Mouse (Mus musculus): ENCODE results near the gene Gm2244. TPM values are rescaled to one million over a fixed set of nuclear protein-coding genes. Genes with fewer than 3 reads are reported as not detected.

The Gm2244 gene
- 0.20 TPM for polyA plus RNA-seq (2017; shearing (Covaris generic))

GRCm38 (mm10) chr14:19549863-19550262 lies at the start of gene Gm2244:
Gene Gm2244 (minus strand): TSS chr14:19549963.

DNA sequence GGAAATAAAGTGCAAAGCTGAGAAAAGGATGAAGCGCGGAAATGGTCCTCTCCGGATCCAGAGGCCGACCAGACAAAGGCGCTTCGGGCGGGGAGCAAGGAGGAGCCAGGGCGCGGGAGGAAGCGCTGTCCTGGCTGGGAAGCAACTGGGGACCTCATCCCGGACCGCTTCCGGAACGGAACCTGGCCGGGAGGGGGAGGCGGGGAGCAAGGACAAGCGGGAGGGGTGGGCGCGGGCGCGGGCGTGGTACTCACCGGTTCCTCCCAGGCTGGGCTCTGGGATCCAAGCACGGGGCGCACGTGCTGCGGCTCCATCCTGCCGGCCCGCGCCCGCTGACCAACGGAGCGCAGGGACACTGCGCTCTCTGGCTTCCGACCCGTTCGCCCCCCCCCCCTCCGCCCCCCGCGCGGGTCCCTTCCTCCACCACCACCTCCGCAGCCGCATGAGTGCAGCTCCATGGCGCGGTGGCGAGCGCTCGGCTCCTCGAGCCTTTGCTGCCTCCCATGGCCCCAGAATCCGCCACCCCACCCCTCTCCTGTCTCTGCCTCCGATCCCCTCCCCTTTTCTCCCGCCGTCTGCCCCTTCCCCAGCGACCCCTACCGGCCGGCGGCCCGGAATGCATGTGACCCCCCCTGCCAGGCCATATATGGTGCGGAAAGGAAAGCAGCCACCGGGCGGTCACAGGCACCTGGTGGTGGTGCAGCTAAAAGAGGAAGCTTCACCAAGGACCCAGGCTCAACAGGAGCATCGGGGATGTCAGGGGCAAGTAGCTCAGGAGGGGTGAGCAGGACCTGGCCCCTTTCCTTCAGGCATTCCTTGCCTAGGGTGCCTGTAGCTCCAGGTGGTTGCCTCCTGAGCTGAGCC lies 35.3 kb upstream of the Gm2244 start, which contains the start of gene Gm2237:
TSS of gene Gm2237 (minus strand) at position 332 of the 864 bp plus-strand sequence.

Other genes starting within 250 kb of the Gm2244 start
- 9.9 TPM for gene Gm21738, start 131.0 kb downstream of the Gm2244 start, polyA plus RNA-seq (2017; shearing (Covaris generic))
- 5.9 TPM for gene Gm2237, start 35.2 kb upstream of the Gm2244 start, polyA plus RNA-seq (2017; shearing (Covaris generic))
- not detected for gene Gm5458, start 52.6 kb upstream of the Gm2244 start, polyA plus RNA-seq (2017; shearing (Covaris generic))
- gene Nid2, start 201.3 kb upstream of the Gm2244 start, polyA plus RNA-seq (2017; shearing (Covaris generic)) = 2.6 TPM

Data from CD4-positive, CD25-positive, alpha-beta regulatory T cell, adult 9 weeks (primary cell).